Mouse (Mus musculus) gastrocnemius, adult 8-10 months (tissue): ENCODE results near the gene Gcnt1. TPM values are rescaled to one million over a fixed set of nuclear protein-coding genes. Genes with fewer than 3 reads are reported as not detected.

Source experiments
- DNase-seq, 2 experiments: peaks; one replicate each; pipeline ENCODE4 v3.0.0; 2022; ENCODE audit warnings: low spot score in 2 of 2
- total RNA-seq, 4 experiments: library from RNA; stranded (reverse); gene quantifications; 2 replicates each; pipeline ENCODE4 v1.2.4; 2022

Gcnt1 gene
- total RNA-seq, 4 experiments from 2014 or later = 0.24 to 0.58 (median 0.45) TPM

DNA sequence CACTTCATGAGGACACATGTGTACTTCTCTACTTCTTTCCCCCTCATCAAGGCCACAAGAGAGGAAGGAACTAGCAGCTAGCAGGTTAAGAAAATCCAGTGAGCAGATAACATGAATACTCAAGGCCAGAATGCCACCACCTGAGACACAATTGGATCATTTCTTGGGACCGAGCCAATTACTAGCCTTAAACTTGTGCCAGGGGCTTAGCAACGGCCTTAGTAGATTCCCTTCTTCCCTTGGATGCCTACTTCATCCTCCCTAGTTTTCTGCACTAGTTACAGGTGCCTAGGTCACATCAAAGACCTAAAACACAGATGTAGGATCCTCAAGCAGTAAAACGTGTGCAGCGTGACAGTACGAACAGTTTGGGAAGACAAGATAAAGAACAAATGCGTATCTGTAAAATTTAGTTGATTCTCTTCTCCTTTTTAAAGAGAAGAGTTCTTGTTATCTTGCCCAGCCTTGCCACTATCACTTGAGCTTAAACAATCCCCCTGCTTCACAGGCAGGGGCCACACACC is 44.7 kb downstream of the Gcnt1 start:
- DNase-seq = no peak

DNA sequence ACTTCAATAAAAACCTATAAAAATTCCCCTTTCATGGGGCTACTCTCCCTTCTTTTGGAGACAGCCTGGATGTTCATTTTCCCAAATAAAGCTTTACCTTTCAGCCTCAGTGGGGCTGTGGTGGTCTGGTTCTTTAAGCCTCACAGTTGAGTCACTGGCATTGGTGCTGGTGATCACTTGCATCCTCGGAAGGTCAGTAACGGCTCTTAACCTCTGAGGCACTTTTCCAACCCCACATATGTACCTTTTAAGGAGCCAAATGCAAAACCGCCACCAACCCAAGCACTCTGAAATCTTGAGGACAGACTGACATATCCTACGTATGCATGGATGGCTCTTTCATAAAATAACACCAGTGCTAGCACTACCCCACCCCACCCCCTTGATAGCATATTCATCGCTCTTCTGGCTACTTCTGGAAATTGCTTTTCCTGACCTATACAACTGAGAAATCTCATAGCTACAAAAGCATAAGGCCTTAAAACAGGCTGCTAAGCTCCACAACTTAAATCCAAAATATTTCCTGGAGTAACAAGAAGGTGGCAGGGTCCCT is 48.9 kb downstream of the Gcnt1 start:
- no peak for DNase-seq

DNA sequence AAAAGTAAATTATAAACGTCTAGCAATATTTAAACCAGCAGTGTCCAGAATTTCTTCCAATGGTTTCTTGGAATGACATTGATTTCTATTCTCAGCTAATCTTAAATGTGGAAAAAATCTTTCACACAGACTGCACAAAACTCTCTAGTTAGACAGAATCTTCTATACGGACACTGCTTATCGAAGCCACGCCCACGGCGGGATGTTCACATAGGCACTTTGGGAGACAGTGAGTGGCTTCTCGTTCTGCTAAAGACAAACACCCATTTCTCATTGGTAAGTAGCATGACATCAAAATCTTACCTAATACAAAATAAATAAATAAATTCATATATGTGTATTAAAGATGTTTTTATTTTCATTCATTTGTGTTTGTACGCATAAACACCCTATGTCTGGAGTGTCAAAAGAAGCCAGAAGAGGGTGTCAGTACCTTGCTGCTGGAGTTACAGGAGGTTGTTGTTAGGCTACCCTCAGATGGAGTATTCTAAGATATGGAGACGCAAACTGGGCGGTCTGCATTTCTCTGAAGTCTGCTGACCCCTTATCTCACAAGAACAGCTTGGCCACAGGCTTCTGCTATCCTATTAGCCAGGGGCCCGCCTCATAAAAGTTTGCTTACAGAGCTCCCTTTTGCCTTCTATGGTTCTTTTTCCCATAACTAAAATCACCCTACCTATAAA is 49.5 kb downstream of the Gcnt1 start:
- no peak for DNase-seq

DNA sequence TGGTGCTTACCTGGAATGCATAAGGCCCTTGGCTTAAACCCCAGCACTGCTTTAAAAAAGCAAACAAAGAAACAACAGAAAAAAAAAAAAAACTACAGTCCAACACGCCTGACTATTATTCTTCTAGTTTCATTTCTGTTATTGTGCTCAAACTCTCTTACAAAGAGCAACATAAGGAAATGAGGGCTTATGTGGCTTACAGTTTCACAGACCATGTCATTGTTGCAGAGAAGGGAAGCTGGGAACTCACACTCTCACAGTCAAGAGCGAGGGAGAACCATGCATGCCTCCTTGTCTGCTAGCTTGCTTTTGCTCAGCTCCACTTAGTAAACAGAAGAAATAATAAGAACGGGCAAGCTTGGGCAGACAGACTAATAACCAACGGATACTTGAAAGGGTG is 52.9 kb downstream of the Gcnt1 start:
- no peak for DNase-seq

DNA sequence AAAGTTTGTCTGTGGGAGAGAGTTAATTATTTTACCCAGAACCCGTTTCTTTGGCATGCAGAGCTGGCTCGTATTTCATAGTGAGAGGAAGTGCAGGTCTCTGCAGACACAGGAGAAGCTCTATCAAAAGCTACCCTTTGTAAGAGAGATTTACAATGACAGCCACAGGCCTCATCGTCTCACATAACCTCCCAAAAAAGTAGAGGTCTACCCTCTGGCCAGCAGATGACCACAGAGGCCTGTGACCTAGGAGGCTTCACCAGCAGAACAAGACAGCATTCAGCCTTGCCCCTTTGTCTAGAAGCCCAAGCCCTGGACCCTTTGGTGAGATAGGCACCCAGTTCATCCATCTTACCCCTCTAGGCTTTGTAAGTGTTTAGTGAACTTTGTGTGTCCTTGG is 53.9 kb downstream of the Gcnt1 start:
- DNase-seq = no peak

DNA sequence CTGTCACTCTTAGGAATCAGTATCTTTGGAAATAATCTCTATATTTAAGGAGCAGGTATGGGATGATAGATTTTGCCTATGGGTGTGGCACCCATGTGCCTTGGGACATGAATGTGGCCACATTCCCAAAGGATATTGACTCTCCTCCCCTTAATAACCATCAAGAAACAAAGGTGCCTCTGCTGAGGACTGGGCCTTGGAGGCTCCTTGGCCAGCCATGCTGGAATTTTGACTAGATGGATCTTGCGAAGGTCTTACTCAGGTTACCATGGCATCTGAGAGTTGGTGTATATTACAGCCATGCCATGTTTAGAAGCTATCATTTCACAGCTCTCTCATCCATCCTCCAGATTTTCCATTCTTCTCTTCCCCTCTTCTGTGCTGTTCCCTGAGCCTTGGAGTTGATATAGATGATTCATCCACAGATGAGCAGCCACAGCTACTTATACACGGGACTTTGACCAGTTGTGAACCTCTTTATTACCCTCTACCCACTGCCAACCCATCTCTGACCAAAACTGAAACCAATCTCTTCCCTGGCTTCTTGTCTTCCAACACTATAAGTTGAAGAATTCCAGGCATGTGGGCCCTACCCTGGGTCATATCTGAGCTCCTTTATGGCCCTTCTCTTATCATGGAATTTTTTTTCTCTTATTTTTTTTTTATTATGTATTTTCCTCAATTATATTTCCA is 56.2 kb downstream of the Gcnt1 start:
- no peak for DNase-seq

DNA sequence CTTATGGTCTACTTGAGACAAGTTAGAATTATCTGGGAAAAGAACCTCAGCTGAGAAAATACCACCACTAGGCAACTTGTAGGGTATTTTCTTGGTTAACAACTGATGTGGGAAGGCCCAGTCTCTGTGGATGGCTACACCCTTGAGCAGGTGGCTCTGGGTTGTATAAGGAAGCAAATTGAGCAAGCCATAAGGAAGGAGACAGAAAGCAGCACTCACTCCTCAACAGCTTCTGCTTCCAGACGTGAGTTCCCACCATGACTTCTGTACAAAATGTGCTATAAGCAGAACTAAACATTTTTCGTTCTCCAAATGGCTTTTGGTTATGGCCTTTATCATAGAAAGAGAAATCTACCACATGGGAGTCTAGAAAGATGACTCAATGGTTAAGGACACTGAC is 58.2 kb downstream of the Gcnt1 start:
- no peak for DNase-seq

DNA sequence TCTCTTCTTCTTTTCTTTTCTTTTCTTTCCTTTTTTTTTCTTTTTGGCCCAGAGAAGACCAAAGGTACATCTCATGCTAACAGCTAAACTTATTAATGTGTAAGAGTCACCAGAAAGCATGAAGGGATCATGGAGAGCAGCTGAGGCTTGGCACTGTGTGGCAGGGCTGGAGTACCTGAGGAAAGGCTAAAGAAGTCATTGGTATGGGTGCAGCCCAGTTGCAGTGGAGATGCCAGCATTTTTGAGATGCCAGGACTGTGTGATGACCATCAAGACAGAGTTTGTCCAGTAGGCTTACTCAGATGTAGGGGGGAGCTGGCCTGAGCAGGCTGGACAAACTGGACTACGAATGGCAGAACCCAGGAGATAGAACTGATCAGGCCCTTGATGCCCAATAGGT is 58.9 kb downstream of the Gcnt1 start:
- DNase-seq = no peak

DNA sequence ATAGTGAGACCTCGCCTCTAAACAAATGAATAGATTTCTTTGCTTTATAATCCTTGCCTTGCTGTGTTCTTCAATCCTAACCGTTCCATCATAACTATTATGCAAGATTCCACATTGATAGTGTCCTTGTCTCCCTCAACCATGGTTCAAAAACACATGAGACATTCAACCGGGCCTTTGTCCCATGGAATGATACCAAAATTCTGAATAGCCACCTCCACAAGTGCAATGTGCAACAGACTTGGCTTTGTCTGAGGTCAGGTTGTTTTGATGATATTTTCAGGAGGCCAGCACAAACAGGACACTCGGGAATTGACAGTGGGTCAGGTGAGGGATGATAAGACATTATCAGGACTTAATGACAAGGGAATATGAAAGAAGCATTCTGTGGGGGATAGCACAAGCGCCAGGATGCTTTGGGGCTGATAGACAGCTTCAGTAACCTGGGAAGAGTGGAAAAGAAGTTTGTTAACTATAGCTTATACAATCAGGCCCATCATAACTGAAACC is 59.9 kb downstream of the Gcnt1 start:
- DNase-seq = no peak

DNA sequence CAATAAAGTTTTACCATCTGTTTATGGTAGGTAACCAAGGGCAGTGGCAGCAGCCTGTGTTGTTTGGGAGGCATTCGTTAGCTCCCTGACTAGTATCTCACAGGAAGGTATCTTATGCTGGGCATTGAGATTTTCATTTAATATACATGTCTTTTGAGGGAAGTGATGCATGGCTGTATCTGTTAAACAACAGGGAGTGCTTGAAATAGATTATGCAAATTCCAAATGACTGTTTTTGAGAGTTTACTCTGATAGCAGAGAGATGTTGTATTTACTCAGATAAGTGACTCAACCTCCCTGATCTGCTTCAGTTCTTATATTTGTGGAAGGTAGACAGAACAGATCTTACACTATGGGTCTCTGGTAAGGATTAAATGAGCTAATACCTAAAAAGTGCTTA is 61.1 kb downstream of the Gcnt1 start:
- DNase-seq = no peak

DNA sequence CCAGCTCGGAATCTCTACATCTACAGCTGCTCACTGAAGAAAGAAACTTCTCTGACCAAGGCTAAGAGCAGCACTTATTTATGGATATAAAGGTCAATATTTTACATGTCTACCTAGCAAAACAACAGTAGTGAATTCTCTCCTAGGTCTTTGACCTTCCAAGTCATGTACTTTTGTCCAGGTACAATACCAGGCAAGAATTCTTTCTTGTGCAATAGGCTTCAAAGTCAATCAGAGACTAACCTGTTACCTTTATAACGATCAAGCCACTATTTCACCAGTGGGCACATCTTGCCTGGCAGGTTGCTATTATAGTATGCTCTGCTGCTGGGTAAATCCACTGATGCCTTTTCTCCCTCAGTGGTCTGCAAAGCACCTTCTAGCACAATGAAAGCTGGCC is 61.6 kb downstream of the Gcnt1 start:
- DNase-seq = no peak

DNA sequence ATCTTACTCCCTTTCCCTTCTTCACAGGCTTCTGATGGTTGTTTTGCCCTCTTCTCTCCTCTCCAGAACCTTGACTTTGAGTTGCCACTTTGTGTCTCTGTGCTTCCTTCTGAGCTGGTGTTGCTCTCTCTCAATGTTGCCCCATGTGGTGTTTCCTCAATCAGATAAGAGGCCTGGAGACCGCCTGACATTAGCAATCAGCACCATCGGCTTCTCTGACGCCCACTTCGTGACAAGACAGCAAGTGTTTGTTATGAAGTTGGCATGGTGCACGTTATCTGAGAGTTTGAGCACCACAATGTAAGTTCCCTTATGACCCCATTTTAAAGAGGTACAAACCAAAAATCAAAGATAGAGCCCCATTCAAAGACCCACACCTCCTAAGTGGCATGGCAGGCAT is 76.6 kb downstream of the Gcnt1 start:
- no peak for DNase-seq

DNA sequence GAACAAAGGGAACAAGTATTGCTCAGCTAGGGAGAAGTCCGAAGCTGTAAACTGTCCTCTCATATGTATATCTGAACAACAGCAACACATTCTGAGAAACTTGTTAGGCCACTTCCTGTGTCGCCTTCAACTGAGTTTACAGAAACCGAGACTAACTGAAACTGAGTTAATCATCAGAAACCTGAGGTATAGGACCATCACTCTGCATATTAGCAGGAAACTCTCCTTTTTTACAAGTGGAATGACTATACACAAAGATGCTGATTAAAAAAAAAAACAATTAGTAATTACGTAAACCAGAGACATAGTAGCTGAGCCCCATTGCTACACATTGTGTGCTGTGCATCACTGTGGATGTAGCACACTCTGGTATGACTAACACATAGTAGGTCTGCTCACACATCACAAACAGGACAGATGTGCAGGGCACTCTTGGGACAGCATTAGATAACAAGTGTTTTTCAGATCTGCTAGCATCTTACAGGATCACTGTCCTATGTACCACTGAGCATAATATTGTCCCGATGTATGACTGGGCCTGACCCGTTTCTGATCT is 77.4 kb downstream of the Gcnt1 start:
- DNase-seq = no peak

DNA sequence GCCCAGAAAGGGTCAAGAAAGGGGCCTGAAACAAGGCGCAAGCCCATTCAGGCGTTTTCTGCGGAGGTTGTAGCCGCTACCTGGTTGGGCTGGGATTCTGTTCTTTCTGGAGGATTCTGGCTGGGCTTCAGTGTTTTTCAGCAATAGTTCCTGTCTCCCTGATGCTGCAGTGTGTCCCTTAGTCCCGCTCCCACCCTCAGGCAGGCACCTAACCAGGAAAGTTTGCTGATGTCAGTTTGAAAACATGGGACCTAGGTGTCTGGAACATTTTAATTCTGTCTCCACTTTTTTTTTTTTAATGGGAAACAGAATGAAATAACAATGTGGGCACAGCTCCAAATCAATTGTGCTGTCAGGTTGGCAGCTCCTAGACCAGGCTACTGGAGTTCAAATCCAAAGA is 78.5 kb downstream of the Gcnt1 start:
- DNase-seq = no peak

DNA sequence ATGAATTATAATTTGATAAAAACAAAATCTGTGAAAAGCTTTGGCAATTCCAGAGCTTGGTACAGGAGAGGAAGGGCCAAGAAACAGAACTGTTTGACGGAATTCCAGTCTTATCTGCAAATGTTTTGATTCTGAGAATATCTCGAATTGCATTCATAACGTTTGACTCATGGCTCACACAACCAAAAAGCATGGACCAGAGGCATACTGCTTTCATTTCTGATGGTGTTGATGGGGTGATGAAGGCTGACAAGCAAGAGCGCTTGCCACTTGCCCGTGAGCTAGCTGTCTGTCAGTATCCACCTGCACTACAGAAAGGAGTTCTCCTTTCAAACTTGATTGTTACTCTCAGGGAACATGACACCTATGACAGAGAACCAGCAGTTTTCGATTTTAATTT is 83.1 kb downstream of the Gcnt1 start:
- DNase-seq = no peak

DNA sequence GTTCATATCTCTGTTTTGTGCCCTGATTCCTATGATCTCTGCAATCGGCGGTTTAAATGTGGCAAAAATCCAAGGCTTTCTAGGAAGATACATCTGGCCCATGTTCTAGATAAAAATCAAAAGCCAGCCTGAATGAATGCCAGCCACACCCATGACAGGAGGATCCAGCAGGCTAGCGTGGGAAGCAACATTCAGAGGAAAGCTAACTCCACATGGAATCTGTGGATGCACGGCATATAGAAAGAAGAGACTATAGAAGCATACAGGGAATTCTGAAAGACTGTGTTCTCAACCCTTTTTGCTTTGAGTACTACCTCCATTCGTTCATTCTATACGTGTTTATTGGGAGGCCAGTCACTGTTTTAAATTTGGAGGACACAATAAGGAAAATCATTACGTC is 86.6 kb downstream of the Gcnt1 start:
- no peak for DNase-seq

DNA sequence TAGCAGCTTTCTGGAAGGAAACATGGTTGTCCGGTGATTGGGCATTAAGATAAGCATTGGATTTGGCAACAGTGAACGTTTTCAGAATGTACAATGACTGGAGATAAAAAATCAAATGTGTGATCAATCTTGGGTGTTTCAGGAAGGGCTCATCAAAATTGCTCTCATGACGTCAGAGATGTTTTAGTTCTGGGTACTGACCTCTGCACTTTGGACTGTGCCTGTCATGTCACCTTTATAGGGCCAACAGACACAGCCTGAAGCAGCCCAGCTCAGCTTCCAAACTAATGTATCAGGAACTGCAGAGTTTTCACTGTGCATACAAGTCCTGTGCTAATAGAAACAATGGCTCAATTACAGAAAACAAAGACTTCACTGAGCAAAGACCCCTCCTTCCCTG is 89.3 kb downstream of the Gcnt1 start:
- no peak for DNase-seq

DNA sequence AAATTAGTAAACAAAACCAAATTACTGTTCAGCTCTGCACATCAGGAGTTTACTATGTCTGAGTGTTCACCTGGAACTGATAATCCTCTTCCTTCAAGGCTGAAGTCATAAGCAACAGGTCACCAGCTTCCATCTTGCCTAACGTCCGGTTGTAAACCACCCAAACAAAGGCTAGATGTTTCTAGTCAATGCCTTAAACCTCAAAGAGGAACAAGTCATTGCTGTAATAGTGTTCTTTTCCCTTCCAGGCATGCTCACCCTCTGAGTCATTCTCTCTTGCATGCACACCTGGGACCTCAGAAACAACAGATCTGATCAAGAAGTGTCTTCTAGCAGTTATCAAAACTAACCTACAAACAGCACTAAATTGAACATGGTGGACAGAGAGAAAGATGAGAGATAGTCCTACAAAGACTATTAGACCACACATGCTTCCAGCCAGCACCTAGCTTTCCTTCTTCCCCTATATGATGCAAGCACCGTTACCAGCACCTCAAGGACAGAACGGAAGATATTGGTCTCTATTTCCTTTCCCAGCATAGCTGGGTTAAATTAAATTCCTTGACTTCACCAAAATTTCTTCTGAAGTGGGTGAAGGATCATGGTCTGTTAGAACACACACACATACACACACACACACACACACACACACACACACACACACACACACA is 94.1 kb downstream of the Gcnt1 start:
- DNase-seq = no peak
